Mouse (Mus musculus): ENCODE measurements at regions not wholly inside any gene's neighbourhood (a gene's known extent, or its start where the extent isn't known, plus 50 kb on each side); places are given as distances from the start of the nearest gene placed in this dataset.

- DNase-seq (ENCODE audit: low spot score), result peak; percentile 53
Measured at GRCm38 (mm10) chr2:170258367-170258766, 110.5 kb upstream of the Zfp217 start.

DNA sequence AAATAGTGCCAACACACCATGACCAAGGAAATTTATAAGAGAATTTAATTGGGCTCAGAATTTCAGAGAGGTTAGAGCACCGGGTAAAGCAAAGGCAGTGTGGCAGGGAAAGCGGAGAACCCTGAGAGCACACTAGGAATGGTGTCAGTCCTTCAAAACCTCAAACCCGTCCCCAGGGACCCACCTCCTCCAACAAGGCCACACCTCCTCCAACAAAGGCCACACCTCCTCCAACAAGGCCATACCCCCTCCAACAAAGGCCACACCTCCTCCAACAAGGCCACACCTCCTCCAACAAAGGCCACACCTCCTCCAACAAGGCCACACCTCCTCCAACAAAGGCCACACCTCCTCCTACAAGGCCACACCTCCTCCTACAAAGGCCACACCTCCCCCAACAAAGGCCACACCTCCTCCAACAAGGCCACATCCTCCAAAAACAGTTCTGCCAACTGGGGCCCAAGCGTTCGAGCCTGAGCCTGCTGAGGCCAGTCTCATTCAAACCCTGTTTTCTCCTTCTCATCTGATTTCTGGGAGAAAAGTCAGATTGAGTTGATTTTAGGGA is 109.8 kb upstream of the Zfp217 start:
- no peak for DNase-seq (ENCODE audit: low spot score)

GRCm38 (mm10) chr2:170255997-170256396 is 108.1 kb upstream of the Zfp217 start:
- no peak for DNase-seq (ENCODE audit: low spot score)

DNA sequence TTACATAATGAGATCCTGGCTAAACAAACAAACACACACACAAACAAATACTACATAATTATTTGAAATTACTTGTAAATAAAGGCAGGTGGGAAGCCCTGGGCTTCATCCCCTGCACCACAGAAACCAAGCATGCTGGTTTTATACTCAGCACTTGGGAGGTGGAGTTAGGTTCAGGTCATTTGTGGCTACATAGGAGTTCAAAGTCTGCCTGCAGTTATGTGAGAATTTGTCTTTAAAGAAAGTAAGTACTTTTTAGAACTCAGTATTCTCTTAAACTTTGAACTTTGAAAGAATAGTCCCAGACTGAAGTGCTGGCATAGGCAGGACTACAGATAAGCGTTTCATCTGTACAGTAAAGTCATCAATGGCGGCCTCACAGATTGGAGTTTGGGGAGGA is 107.6 kb upstream of the Zfp217 start:
- no peak for DNase-seq (ENCODE audit: low spot score)

- no peak for DNase-seq (ENCODE audit: low spot score)
Measured at GRCm38 (mm10) chr2:170253681-170254440, 106.0 kb upstream of the Zfp217 start.

DNA sequence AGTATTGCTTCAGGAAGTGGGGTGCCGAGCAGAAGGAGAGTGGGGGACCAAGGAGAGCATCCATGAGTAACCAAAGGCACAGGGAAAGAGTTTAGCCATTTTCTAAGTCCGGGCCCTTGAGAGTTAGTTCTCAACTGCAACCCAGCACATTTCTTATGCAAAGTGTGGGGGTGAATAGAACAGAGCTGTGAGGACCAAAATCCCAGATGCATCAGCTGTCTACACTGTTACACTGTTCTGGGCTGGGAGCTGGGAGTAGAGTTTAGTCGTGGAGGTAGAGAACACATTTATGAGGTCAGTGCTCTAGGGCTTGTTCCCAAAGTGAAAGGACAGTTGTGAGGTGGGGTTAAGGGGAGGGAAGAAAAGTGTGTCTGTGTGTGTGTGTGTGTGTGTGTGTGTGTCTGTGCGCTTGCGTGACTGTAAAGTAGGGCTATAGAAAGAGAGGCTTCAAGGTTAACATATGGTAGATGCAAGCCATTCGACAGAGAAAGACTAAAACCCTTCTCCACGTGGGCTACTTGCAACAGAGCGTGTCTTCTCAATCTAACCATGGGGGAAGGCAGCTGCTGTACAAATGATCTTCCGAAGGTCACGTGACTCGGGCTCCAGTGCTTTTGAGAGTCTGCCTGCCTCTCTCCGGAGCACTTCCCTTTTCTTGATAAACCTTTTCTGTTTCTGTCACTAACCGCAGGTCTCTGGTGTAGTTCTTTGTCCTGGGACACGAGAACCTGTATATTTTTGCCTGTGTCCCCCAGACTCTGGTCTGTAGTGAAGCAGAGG is 104.5 kb upstream of the Zfp217 start:
- peak; percentile 36 for DNase-seq (ENCODE audit: low spot score)

GRCm38 (mm10) chr2:170250680-170251079 is 102.8 kb upstream of the Zfp217 start:
- no peak for DNase-seq (ENCODE audit: low spot score)

GRCm38 (mm10) chr2:170247702-170248445 is 100.0 kb upstream of the Zfp217 start:
- DNase-seq (ENCODE audit: low spot score), result no peak

GRCm38 (mm10) chr2:170245637-170246341 is 97.9 kb upstream of the Zfp217 start:
- no peak for DNase-seq (ENCODE audit: low spot score)

- DNase-seq (ENCODE audit: low spot score), result no peak
Measured at GRCm38 (mm10) chr2:170244108-170244507, 96.2 kb upstream of the Zfp217 start.

GRCm38 (mm10) chr2:170237959-170238358 is 90.1 kb upstream of the Zfp217 start:
- DNase-seq (ENCODE audit: low spot score), result no peak

- DNase-seq (ENCODE audit: low spot score), result no peak
Measured at GRCm38 (mm10) chr2:170233426-170233825, 85.5 kb upstream of the Zfp217 start.

GRCm38 (mm10) chr2:170229461-170230080 is 81.7 kb upstream of the Zfp217 start:
- no peak for DNase-seq (ENCODE audit: low spot score)

- no peak for DNase-seq (ENCODE audit: low spot score)
Measured at GRCm38 (mm10) chr2:170228318-170228994, 80.6 kb upstream of the Zfp217 start.

- DNase-seq (ENCODE audit: low spot score), result no peak
Measured at GRCm38 (mm10) chr2:170223872-170224271, 76.0 kb upstream of the Zfp217 start.

DNA sequence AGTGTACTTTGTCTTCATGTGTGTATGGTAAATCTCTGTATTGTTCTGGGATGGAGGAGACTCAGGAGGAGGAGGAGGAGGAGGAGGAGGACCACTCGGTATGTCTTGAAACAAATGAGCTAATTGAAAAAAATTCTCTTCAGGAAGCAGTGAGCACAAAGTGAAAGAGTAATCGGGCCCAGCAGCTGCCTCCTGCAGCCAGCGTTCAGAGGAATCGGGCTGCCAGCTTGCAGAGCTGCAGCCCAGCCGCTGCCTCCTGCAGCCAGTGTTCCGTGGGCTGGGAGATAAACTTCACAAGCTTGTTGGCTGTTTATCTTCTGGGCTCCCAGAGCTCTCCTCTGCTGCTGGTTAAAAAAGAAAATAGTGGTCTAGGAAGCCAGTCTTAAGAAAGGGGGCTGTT is 74.9 kb upstream of the Zfp217 start:
- DNase-seq (ENCODE audit: low spot score), result no peak

- no peak for DNase-seq (ENCODE audit: low spot score)
Measured at GRCm38 (mm10) chr2:170221994-170222535, 74.2 kb upstream of the Zfp217 start.

GRCm38 (mm10) chr2:170220871-170221369 is 73.0 kb upstream of the Zfp217 start:
- peak; percentile 72 for DNase-seq (ENCODE audit: low spot score)

DNA sequence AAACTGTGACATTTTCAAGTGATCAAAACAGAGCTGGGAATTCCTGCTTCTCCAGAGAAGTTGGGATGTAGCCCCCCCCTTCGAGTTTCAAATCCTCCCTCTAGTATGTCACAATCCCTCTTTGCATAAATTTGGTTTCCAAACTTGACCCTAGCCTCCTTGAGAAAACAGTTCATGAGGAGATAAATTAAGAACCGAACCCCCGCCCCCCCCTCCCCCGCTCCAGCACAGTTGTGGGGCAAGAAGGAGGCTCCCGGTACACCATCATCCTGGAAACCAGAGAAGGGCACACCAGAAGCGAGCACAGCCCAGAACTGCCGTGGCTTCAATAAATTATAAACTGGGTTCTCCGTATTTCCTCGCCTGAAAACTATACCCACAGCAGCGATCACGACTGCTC is 72.5 kb upstream of the Zfp217 start:
- DNase-seq (ENCODE audit: low spot score), result no peak

Measured in heart, adult 8-10 months (tissue).